ENCODE assay signal across 24 mouse cellular contexts in genomic region chr5:103700661-103701060, GRCm38 (mm10). TPM values are rescaled to one million over a fixed set of nuclear protein-coding genes. Genes with fewer than 3 reads are reported as not detected.
"Had no signal": no experiment of that assay in that cellular context is flagged by ENCODE, and none has a peak within 500 bp of the region (broad histone marks: within the 10 kb centered on the region; RNA-seq: fewer than 3 reads in every experiment).

No protein-coding gene starts in this region.

- ATAC-seq: liver, embryonic 12.5 days had no signal

- H3K27ac ChIP-seq: kidney, postnatal 0 days; limb, embryonic 12.5 days; limb, embryonic 15.5 days; liver, embryonic 12.5 days; liver, embryonic 15.5 days had no signal

- H3K27me3 ChIP-seq: limb, embryonic 15.5 days had no signal

- H3K4me1 ChIP-seq: limb, embryonic 15.5 days; liver, embryonic 12.5 days; liver, embryonic 15.5 days had no signal

- H3K9ac ChIP-seq: limb, embryonic 12.5 days; limb, embryonic 15.5 days; liver, embryonic 12.5 days; liver, embryonic 15.5 days had no signal

- H3K36me3 ChIP-seq: limb, embryonic 12.5 days; limb, embryonic 15.5 days; liver, embryonic 12.5 days; liver, embryonic 15.5 days had no signal

- H3K4me3 ChIP-seq: limb, embryonic 12.5 days; limb, embryonic 15.5 days; liver, embryonic 12.5 days; liver, embryonic 15.5 days had no signal

- H3K4me2 ChIP-seq: limb, embryonic 12.5 days; limb, embryonic 15.5 days; liver, embryonic 12.5 days; liver, embryonic 15.5 days; midbrain, embryonic 11.5 days had no signal

- DNase-seq: kidney, adult 2 months; left cerebral cortex, postnatal 4 days; lung, adult 2 months; lung, postnatal 14 days; lung, postnatal 4 days; midbrain, embryonic 14.5 days; right cerebral cortex, adult 18-20 months; right cerebral cortex, postnatal 14 days; right cerebral cortex, postnatal 4 days; thymus, adult 18-20 months; thymus, postnatal 36 days had no signal

- H3K9me3 ChIP-seq: limb, embryonic 12.5 days; limb, embryonic 15.5 days; liver, embryonic 12.5 days; liver, embryonic 15.5 days had no signal

RNA-seq across cellular contexts. Expression of gene 1700016H13Rik, which starts 44.9 kb away (rescaled TPM):
- total RNA-seq: layer of hippocampus, adult 8-10 months; layer of hippocampus, postnatal 10 days; left cerebral cortex, adult 8-10 months; left cerebral cortex, postnatal 14 days; megakaryocyte-erythroid progenitor cell, adult 5-6 weeks; midbrain, postnatal 0 days had no signal
- polyA plus RNA-seq: kidney, adult 2 months; liver, embryonic 12.5 days; liver, embryonic 15.5 days; neural tube, embryonic 14.5 days had no signal
